Mouse (Mus musculus): Measurements from ENCODE around the gene Atf7.

GRCm38 (mm10) chr15:102515791-102516190, 109.5 kb downstream of the Atf7 start:
- no peak for TF ChIP-seq POLR2A (IDR thresholded peaks at IDR 0.05; ENCODE audit: extremely low read depth, insufficient read depth, low read length)
- no peak for TF ChIP-seq CTCF (IDR thresholded peaks at IDR 0.05; ENCODE audit: low read depth, low read length)

Data from liver, adult 2 months (tissue).